In genomic region chr6:52954861-52955260, GRCm38 (mm10) we compare ENCODE assay signal across 13 mouse cellular contexts.
DNase-seq lines count a peak whose midpoint lies in the region; ATAC-seq and TF ChIP-seq lines count a peak whose summit lies in the region.
"Had no signal": no experiment of that assay in that cellular context is flagged by ENCODE, and none has a peak within 500 bp of the region (broad histone marks: within the 10 kb centered on the region; RNA-seq: fewer than 3 reads in every experiment).

No protein-coding gene starts in this region.

- no peak for TF ChIP-seq CTCF in lung, embryonic 14.5 days (IDR thresholded peaks at IDR 0.05; ENCODE audit: low read depth)

- no peak overlapping the region for H3K4me3 ChIP-seq in heart, embryonic 15.5 days
- no peak overlapping the region for H3K4me3 ChIP-seq in lung, embryonic 14.5 days (ENCODE audit: low read depth, low read length)
- H3K4me3 ChIP-seq: forebrain, embryonic 10.5 days; hindbrain, embryonic 15.5 days; midbrain, embryonic 12.5 days had no signal

- no peak for ATAC-seq in heart, embryonic 15.5 days (replicated peaks; ENCODE audit: insufficient number of reproducible peaks, insufficient read depth, low FRiP score, low read depth)
- no peak for ATAC-seq in lung, embryonic 14.5 days (ENCODE audit: insufficient read depth)
- peak; percentile 17 for ATAC-seq in granulocyte monocyte progenitor cell, adult 5-6 weeks (replicated peaks; ENCODE audit: poor library complexity, severe bottlenecking)
- peak; percentile 15 for ATAC-seq in megakaryocyte progenitor cell, adult 5-6 weeks (replicated peaks; ENCODE audit: poor library complexity)

- H3K9me3 ChIP-seq in heart, embryonic 15.5 days (replicated peaks) = no peaks in the 10 kb centered on the region
- H3K9me3 ChIP-seq in lung, embryonic 14.5 days (ENCODE audit: low read depth, low read length) = no peaks in the 10 kb centered on the region
- H3K9me3 ChIP-seq: forebrain, embryonic 10.5 days; hindbrain, embryonic 15.5 days; midbrain, embryonic 12.5 days had no signal

- WGBS in heart, embryonic 15.5 days = 87% methylated on average over 3 of the region's 3 CpGs
- 89% methylated on average over 3 of the region's 3 CpGs for WGBS in lung, embryonic 14.5 days

- no peak overlapping the region for H3K9ac ChIP-seq in heart, embryonic 15.5 days
- H3K9ac ChIP-seq in lung, embryonic 14.5 days = no peak overlapping the region
- H3K9ac ChIP-seq: hindbrain, embryonic 15.5 days; midbrain, embryonic 12.5 days had no signal

- no peak for DNase-seq in heart, adult 8-10 months (ENCODE audit: low spot score)
- no peak for DNase-seq in lung, embryonic 14.5 days
- DNase-seq in lung, postnatal 10 days = no peak
- DNase-seq in adrenal gland, postnatal 4 days (ENCODE audit: low spot score in 2 of 2) = no peak
- DNase-seq in thymus, postnatal 25 days = no peak
- DNase-seq: layer of hippocampus, postnatal 36 days had no signal

- no peak overlapping the region for H3K4me2 ChIP-seq in heart, embryonic 15.5 days
- no peak overlapping the region for H3K4me2 ChIP-seq in lung, embryonic 14.5 days
- H3K4me2 ChIP-seq: hindbrain, embryonic 15.5 days; midbrain, embryonic 12.5 days had no signal

- H3K36me3 ChIP-seq in heart, embryonic 15.5 days = no peaks in the 10 kb centered on the region
- no peaks in the 10 kb centered on the region for H3K36me3 ChIP-seq in lung, embryonic 14.5 days (ENCODE audit: insufficient read depth)
- H3K36me3 ChIP-seq: forebrain, embryonic 10.5 days; hindbrain, embryonic 15.5 days; midbrain, embryonic 12.5 days had no signal

- H3K27ac ChIP-seq in heart, embryonic 15.5 days = peak overlapping the region; percentile 26; the same call in 1 of the 2 replicates
- peak overlapping the region; percentile 15; the same call in 1 of the 2 replicates for H3K27ac ChIP-seq in lung, embryonic 14.5 days (ENCODE audit: low read depth)
- H3K27ac ChIP-seq: forebrain, embryonic 10.5 days; hindbrain, embryonic 15.5 days; midbrain, embryonic 12.5 days had no signal

- peaks cover 30% of the 10 kb centered on the region for H3K4me1 ChIP-seq in heart, embryonic 15.5 days (replicated peaks)
- H3K4me1 ChIP-seq in lung, embryonic 14.5 days (ENCODE audit: insufficient read depth) = 0 out of 2 replicates have a peak, but pooled peaks cover 3% of the 10 kb centered on the region

- H3K27me3 ChIP-seq in heart, embryonic 15.5 days = no peaks in the 10 kb centered on the region
- H3K27me3 ChIP-seq in lung, embryonic 14.5 days (ENCODE audit: insufficient read depth, low read length) = no peaks in the 10 kb centered on the region
- H3K27me3 ChIP-seq: CH12.LX; hindbrain, embryonic 15.5 days; midbrain, embryonic 12.5 days had no signal

Comparison
In these comparisons a context has a peak if more than half of its experiments do, and no peak if none do; other contexts are left out.
1. ATAC-seq: peak in granulocyte monocyte progenitor cell, adult 5-6 weeks (single experiment) and megakaryocyte progenitor cell, adult 5-6 weeks (single experiment); none in heart, embryonic 15.5 days (single experiment) and lung, embryonic 14.5 days (single experiment).